Mouse (Mus musculus): Measurements from ENCODE around the gene Madd.

Madd gene

DNA sequence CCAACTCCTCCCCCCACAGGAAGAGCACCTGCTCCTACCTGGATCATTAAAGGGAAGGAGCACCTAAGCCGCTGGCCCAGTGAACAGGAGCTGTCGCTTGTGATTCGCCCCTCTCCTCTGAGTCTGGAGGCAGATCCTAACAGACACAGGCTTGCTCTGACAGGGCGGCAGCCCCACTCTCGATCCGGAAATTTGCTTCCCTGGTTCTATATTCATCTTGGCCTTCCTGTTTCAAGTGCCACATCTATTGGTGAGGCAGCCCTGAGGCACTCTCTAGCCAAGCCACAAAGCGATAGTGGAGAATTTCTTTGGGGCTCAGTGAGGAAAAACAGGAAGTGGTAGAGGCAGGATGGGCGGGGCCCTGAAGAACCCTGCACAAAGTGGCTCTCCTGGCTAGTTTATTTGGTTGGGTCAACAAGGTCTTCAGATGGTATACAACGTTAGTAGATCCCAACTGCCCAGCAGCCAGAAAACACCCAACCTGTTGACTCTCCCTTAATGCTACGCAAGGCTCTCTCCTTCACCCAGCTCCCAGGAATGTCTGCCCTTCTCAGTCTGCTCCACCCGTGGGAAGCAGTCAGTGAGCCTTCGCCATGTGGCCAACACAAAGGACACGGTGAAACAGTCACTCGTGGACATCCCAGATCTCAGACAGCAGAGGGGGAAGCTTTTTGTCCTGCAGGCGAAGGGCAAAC lies at the start of gene Madd:
Gene Madd, minus strand, starts transcription at position 127 of the 695 bp plus-strand sequence.
- DNase-seq (ENCODE audit: low read depth, low spot score): peak; percentile 54

DNA sequence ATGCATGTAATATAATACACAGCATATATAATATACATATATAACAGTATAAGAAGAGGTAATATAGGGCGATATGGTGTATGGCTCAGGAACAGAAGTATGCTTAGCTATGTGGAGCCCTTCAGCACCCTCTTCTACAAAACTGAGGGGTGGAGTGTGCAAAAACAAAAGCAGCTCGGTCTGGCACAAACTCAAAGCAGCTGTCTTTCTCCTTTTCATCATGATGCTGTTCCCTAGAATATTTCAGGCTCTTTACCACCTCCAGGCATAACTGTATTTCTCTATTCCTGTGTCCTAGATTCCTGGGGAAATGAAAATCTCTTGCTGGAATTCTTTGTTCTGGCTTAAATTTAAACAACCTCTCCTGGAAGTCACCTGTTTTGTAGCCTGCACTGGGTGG lies 46.1 kb upstream of the Madd start:
- no peak for DNase-seq (ENCODE audit: low read depth, low spot score)

DNA sequence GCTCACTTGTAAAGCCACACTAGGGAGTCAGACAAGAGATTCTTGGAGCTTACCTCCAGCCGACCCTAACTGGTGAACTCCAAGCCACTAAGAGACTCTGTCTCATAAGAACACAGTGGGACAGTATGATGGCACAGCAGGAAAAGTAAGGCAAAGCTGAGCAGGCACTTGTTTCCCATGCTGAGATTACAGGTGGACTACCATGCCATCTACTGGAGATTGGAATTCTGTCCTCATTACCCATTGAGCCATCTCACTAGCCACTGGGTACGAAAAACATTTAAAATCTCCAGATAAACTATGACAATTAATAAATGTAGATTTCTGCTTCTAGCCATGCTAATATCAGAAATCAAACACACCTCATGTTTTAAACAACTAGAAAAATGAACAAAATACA lies 40.0 kb upstream of the Madd start:
- no peak for DNase-seq (ENCODE audit: low read depth, low spot score)

DNA sequence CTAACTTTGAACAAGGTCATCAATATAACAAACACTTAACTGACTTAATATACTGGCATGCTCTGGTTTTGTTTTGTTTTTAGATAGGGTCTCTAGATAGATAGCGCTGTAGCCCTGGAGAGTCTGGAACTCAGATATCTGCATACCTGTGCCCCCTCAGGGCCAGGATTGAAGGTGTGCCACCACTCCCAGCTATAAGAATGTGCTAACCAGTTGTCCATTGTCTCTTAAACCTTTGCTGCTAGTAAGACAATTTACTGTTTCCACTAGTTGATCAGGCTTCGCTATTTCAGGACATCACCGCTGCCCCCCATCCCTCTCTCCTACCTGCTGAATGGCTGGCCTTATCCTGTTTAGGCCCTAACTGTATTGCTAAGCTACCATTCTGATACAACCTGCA lies 36.9 kb upstream of the Madd start:
- no peak for DNase-seq (ENCODE audit: low read depth, low spot score)

DNA sequence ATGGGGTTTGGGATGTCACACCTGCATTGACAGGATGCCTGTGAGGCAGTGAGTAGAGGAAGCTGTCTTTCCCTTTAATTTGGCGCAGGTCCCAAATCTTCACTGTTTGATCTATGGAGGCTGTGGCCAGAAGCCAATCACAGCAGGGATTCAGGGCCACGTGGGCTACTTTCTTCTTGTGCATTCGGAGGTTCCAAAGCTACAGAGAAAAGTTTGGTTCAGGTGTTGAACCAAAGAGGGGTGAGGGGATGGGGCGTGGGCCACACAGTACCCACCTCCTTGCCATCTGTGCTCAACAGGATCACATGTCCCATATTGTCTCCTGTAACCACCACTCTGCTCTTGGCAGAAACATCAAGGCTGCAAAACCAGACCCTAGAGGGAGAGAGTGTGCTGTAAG lies 33.4 kb upstream of the Madd start:
- no peak for DNase-seq (ENCODE audit: low read depth, low spot score)

DNA sequence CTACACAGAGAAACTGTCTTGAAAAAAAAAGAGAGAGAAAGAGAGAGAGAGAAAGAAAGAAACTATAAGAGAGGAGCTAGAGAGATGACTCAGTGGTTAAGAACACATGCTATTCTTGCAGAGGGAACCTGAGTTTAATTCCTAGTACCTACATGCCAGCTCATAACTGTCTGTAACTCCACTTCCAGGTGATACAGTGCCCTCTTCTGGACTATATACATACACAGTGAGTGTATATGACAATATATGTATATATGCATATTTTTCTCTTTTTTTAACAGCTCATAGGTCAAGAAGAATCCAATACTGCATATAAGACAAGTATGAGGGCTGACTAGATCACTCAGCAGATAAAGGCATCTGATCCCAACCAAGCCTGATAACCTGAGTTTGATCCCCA lies 29.7 kb upstream of the Madd start:
- DNase-seq (ENCODE audit: low read depth, low spot score): no peak

DNA sequence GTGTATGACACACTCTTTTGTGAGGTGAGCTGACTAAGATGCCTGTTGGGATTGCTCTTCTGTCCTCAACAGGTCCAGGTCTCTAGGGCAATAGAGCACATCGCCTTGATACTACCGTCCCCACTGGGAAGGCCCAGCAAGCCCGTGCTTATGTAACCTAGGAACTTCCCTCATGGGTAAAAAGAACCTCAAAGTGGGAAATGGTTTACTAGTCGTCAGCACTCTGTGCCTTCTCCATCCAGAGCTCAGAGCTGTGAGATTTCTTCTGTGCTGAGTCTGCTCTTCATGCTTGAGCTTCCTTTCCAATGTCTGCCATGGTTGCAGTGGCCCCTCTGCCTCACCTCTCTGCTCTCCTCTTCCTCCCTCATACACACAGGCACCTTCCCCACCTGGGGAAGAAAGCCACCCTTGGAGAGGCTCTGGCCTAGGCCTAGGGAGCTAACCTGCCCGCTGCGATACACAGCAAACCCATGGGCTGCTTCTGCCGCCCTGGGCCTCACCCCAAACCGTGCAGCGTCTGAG lies 22.7 kb upstream of the Madd start:
- DNase-seq (ENCODE audit: low read depth, low spot score): no peak

DNA sequence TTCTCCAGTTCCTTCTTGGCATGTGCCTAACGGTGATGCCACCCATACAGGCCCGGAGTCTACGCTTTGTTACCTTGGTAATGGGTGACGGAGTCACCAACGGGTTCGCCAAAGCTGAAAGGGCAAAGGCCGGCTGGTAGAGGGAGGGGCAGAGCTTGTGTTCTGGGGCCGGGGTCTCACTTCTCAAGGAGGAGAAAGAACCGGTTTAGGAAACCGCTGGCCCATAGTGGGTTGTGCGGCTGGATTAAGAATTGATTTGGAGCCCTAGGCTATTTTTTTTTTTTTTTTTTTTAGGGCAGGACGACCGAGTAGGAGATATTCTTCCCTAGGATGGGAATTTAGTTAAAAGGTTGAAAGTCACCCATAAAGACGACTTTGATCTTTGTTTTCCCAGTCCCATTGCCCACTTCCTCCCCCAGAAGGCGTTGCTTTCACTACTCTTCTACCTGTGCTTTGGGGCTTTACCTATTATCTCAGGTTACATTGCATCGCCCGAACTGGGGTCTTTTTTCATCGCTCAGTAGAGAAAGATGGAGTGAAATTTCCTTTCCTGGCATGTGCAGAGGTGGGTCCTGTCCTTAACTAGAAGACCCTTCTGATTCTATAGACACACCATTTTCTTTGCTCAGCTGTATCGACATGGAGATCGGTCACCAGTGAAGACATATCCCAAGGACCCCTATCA lies 19.5 kb upstream of the Madd start:
- DNase-seq (ENCODE audit: low read depth, low spot score): no peak

DNA sequence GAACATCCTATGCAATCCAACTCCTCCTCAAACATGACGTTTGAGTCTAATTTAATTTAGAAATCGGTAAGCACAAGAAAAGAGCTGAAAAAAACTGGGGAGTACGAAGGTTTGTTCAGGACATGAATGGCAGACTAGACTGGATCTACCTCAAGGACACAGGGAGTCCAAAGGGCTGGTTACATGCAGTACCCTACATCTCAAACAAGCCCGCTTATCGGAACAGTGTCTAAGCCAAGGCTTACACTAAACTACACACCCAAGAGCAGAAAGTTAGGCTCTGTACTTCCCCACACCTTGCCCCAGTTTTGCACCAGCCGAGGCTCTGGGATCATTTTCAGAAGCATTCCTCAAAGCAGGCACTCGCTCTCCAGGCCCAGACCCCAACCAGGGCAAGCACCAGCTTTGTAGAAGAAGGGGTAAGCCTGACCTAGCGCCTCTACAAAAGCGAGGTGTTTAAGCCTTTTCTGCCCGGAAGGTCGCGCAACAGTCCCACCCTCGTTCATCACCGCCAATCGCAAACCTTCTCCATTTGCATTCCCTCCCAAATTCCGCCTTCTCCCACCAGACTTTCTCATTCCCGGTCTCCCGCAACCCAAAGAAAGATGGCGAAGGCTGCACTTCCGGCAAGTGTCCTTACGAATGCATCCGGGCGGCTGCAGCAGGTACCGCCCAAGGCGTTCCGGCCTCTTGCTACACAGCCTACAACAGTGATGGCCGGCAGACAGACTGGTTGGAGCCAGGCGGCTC lies 18.8 kb upstream of the Madd start, which contains the start of the genes Nr1h3 and Acp2:
Gene Nr1h3, minus strand, starts transcription at position 613 of the 750 bp plus-strand sequence.
Gene Acp2, plus strand, starts transcription at position 664 of the 750 bp plus-strand sequence.
- DNase-seq (ENCODE audit: low read depth, low spot score): peak; percentile 90

DNA sequence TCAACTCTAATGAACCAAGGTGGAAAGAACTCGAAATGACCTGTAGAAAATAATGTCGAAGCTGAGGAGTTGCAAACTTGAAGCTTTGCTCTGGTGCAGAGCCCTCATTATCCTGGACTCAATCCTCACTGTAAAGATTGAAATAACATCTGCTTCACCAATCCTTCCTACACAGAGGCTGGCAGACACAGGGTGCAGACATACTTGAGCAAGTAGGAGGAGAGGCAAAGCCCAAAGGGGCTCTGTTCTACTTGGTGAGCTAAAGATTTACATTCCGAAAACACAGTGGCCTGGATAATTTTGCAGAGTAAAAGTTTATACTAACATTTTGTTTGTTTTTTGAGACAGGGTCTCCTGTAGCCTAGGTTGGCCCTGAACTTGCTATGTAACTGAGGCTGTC lies 15.3 kb upstream of the Madd start:
- no peak for DNase-seq (ENCODE audit: low read depth, low spot score)

DNA sequence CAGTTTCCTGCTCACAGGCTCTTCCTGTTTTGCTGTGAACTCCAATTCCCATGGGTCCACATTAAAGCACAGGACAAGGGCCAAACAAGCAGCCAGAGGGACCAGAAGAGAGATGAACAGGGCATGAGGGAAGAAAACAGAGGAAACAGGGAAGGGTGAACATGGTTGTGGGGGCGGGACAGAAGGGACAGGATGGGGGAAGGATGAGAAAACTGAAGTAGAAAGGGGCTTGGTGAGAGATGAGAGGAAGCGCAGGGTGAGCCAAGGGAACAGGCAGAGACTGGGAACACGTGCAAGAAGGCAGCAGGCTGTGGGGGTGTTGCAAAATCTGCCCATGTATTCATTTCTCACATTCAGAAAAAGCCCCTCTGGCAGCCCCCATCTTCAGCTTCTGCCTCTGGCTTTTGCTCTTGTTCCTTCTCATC lies 13.0 kb upstream of the Madd start:
- DNase-seq (ENCODE audit: low read depth, low spot score): peak; percentile 63

DNA sequence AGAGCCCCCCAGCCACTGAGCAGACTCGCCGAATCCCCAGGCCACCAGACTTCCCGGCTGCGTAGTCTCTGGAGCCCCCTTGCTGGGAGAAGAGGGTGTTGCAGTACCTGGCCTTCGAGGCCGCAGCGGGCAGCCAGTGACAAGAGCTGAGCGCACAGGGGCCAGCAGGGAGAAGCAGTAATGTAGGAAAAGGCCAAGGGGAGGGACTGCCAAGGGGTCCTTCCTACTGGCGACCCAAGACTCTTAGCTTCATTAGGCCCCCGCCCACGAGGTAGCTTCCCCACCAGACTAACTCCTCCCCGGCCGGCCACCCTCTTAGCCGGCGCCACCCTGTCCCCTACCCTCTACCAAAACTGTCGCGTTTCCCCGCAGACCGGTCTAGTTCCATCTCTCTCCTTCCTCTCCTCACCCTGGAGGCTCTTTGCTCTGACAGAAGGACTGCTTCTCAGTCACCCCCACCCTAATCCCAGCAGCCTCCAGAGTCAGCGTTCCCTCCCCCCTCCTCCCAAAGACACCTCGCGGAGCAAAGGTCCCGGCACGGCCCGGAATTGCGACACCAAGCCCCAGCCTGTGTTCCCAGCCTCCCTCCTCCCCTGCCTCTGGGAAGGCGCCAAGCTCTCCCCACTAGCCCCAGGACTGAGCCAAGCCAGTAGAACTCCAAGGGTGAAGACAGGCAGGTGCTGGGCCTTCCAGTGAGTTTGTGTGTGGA lies 11.1 kb upstream of the Madd start:
- peak; percentile 84 for DNase-seq (ENCODE audit: low read depth, low spot score)

DNA sequence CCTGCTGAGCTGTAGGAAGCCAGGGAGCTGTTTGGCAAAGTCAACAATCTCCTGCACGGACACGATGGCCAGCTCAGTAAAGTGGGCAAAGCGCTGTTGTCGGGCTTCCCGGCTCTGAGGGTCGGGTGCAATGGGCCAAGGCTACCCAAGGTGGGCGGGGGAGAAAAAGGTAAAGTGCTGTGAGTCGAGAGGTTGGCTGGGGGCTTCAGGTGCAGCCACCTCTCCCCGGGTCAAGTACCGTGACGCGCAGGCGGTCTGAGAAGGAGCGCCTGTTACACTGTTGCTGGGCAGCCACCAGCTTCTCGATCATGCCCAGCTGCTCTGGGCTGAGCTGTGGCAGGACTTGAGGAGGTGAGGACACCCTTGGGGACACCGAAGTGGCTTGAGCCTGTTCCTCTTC lies 6.9 kb upstream of the Madd start:
- DNase-seq (ENCODE audit: low read depth, low spot score): no peak

DNA sequence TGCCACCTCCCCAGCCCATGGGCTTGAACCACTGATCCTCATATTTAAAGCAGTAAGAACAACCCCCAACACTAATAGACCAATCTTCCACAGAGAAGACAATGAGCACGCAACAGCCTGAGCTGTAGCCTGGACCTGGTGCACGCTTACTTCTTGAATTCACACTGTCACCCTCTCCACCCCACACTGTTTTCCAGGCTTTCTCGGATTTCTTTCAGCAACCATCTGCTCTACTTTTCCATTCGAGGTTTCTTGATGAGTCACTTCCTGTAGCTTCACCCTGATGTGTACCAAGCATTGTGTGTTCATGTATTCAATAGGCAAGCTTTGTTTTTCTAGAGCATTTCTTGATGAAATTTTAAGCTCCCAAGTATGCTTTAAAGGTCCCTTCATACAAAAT lies 3.8 kb upstream of the Madd start:
- no peak for DNase-seq (ENCODE audit: low read depth, low spot score)

DNA sequence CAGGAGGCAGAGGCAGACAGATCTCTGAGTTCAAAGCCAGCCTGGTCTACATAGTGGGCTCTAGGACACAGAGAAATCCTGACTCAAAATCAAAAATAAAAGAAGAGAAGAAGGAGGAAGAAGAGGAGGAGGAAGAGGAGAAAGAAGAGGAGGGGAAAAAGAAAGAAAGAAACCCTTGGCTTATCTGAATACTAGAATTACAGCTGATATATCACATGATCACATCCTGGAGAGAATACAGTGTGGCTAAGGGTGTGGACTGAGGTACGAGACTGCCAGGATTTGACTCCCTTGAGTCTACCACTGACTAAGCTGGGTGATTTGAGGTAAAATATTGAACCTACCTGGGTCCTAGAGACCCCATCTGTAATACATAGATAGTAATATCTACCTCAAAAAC lies 2.6 kb upstream of the Madd start:
- DNase-seq (ENCODE audit: low read depth, low spot score): no peak

DNA sequence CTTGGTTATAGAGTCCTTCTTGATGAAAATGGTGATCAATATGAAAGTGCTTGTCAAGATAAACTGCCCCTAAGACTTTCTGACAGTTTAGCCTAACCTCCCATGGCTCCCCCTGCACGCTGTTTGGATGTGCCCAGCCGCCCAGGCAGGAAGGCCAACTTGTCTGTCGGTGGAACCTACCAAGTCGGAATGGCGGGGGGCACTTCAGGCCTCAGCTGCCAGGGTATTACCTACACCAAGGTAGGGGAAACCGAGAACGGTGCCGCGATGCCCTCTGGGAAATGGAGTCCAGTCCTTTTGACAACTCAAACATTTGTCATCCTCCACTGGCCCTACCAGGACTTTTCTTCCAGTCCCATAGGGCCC lies 506 bp downstream of the Madd start:
- peak; percentile 82 for DNase-seq (ENCODE audit: low read depth, low spot score)

DNA sequence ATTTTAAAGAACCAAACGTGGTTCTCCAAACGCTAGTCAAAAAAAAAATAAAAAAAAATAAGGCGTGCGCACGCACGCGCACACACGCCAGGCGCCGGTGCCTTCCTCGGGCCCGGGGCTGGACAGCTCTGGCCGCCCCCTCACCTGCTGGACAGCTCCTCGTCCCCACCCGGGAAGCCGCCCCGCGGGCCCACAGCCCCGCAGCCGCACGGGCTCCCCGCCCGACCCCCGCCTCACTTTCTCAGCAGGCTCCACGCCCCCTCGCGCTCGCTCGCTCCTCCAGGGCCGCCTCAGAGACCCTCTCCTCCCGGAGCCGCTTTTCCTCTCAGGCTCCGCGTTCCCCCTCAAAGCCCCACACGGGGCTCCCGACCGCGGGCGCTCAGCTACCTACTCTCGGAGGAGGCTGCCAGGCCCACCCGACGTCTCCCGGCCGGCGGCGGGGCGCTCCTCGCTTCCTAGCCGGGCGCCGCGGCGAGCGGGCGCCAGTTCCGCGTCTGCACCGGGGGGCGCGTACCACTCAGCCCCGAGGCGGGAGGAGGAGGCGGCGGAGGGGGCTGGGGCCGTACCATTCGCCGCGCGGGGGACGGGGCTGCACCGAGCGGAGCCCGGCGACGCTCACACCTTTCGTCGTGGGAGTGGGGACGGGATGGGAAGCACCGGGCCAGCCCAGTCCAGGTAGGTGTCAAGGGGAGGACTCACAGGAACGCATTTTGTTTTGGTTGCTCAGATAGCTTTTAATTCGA lies 1.1 kb downstream of the Madd start:
- DNase-seq (ENCODE audit: low read depth, low spot score): no peak

DNA sequence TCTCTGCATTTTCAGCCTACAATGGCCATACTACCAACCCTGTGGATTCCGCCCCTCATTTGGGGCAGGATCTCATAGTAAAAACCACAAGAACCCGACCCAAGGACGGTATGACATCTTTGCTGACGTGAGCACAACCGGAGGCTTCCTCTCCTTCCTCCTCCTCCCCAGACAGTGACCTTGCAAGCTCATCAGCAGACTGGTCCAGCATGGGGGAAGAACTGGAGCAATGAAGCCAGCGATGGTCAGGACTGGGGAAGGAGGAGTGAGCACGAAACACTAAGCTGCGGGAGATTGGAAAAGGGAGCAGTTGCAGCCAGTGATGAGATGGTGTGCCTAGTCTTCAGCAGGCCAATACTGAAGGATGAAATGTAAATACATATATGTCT lies 1.6 kb downstream of the Madd start:
- no peak for DNase-seq (ENCODE audit: low read depth, low spot score)

DNA sequence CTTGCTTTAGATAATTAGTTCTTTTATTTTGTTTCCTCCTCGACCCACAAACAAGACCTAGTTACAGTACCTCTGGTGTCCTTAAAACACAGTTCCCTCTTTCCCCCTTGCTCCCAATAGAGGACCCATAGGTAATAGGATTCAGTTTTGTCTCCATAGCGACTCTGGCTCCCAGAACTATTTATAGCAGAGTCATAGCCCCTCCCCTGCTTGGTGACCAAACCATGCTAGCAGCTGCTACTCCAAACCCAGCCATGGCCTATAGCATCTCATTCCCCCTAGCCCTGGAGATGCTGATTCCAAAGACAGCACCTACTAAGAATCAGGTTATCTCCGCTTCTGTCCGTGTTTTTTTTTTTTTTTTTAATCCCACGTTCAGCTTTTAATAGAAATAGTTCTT lies 2.9 kb downstream of the Madd start:
- DNase-seq (ENCODE audit: low read depth, low spot score): no peak

DNA sequence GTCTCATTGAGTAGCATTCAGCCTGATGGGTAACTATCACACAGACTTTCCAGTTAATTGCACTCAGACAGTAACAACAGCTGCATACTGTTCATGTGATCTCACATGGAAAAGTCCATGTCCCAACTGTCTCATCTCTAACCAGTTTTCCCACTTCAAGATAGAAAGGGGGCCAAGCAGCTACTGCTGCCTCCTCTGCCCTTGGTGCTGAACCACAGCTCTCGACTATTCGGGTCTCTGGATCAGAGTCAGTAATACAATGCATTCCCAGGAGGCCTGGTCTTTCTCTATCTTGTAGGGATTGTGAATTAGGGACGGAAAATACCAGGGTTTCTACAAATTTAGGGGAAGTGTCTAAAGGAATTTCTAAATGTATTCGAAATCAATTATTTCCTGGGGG lies 3.8 kb downstream of the Madd start:
- DNase-seq (ENCODE audit: low read depth, low spot score): no peak

DNA sequence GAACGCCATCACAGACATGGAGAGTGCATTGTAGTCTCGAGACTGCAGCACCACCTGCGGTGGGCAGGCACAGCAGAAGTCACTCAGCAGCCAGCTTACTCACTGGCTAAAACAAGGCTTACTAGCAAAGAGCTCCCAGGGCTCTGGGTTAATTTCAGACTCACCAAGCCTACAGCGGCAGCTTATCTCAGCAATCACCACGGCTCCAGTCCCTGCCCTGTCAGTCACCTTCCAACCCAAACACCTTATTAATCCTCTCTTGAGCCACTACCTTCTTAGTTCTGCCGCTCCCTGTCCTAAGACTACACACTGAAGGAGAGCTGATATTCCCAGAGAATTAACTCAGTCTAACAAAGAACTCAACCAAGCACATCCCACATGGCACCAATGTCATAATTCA lies 7.4 kb downstream of the Madd start:
- no peak for DNase-seq (ENCODE audit: low read depth, low spot score)

Measured in skeletal muscle tissue, adult 2 months (tissue).